Mouse (Mus musculus) spleen, adult 2 months (tissue): ENCODE data around the gene Mboat2. TPM values are rescaled to one million over a fixed set of nuclear protein-coding genes. Genes with fewer than 3 reads are reported as not detected.

Experiments
- DNase-seq, 2 experiments: peaks; one replicate each; pipeline versions ENCODE4 v3.0.0 to v3.0.0-alpha.2; 2012 to 2021; ENCODE audit warnings: low spot score in 2 of 2, low read depth in 1 of 2
- H3K27ac ChIP-seq: fragments of 200-500 bp; 2 replicates; pipeline ENCODE4 v1.5.1; 2012; ENCODE audit warnings: low read length, inconsistent platforms; ENCODE audit not compliant: insufficient read depth
- H3K27me3 ChIP-seq: fragments of 200-500 bp; 2 replicates; pipeline ENCODE4 v1.6.1; 2012; ENCODE audit warnings: mild to moderate bottlenecking, moderate library complexity, low read length, inconsistent platforms; ENCODE audit not compliant: control insufficient read depth, insufficient read depth
- H3K36me3 ChIP-seq: fragments of 200-500 bp; 2 replicates; pipeline ENCODE4 v1.6.1; 2012; ENCODE audit warnings: mild to moderate bottlenecking, low read length, inconsistent platforms; ENCODE audit not compliant: control insufficient read depth, insufficient read depth
- H3K4me1 ChIP-seq: fragments of 200-500 bp; 2 replicates; pipeline ENCODE4 v1.6.1; 2011; ENCODE audit warnings: inconsistent platforms; ENCODE audit not compliant: control insufficient read depth, insufficient read depth, insufficient read length
- H3K4me3 ChIP-seq: fragments of 200-500 bp; 2 replicates; pipeline ENCODE4 v1.5.1; 2011; ENCODE audit warnings: mild to moderate bottlenecking, inconsistent platforms; ENCODE audit not compliant: insufficient read depth, insufficient read length; ENCODE audit errors: extremely low read depth
- CTCF ChIP-seq: fragments of 200-500 bp; IDR thresholded peaks from 2 replicates; pipeline ENCODE4 v1.5.1; 2011; ENCODE audit warnings: mild to moderate bottlenecking, inconsistent platforms; ENCODE audit not compliant: insufficient read depth, insufficient read length, insufficient replicate concordance; ENCODE audit errors: extremely low read depth
- POLR2A ChIP-seq: fragments of 200-500 bp; IDR thresholded peaks from 2 replicates; pipeline ENCODE4 v1.6.1; 2011; ENCODE audit warnings: low read depth, low read length, inconsistent platforms
- WGBS: fragments of 180-500 bp; shearing (Covaris S2); methylation state at CpG from one replicate; pipeline ENCODE4 v1.1.7; 2018; 5-methylcytosine and 5-hydroxymethylcytosine counted together
- polyA plus RNA-seq: library from polyadenylated mRNA; depleted of rRNA; stranded (reverse); fragments of >200 nt; gene quantifications from 2 replicates; pipeline ENCODE4 v1.2.3, GENCODE M21; 2012

Mboat2 gene
- polyA plus RNA-seq, 1 experiment: 1.2 TPM

- no peaks in the 10 kb centered on the region for H3K36me3 ChIP-seq
- 75% methylated on average over 3 of the region's 3 CpGs for WGBS
- DNase-seq: no peak
- H3K4me3 ChIP-seq: no peak overlapping the region
- no peaks in the 10 kb centered on the region for H3K27me3 ChIP-seq
- H3K4me1 ChIP-seq: no peaks in the 10 kb centered on the region
- no peak overlapping the region for H3K27ac ChIP-seq
- no peak for TF ChIP-seq POLR2A
- TF ChIP-seq CTCF: no peak
These were observed 100.1 kb downstream of the Mboat2 start for GRCm38 (mm10) chr12:24930760-24931159.

DNA sequence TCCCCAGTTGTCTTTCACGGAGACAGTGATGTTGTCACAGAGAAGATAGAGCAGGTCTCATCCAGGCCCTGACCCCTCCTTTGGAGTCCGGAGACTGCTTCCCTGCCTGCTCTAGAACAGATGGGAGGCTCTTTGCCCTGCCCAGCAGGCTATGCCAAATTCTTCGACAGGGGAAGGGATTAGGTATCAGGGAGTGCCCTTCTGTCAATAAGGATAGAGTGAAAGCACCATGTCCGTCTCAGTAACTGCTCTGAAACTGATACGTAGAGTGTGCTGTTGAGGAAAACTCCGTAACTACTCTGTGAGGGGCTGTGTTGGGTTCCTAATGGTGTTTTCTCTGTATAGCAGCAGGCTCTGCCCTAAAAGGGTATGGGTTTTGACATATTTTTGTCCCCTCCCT is 101.4 kb downstream of the Mboat2 start:
- Histone ChIP-seq H3K27me3 (no peaks in the 10 kb centered on the region), H3K36me3 (no peaks in the 10 kb centered on the region), H3K4me1 (no peaks in the 10 kb centered on the region), H3K4me3 (no peak overlapping the region), H3K27ac (no peak overlapping the region)
- 89% methylated on average over 6 of the region's 6 CpGs for WGBS
- DNase-seq: no peak
- TF ChIP-seq POLR2A (no peak), CTCF (no peak)

DNA sequence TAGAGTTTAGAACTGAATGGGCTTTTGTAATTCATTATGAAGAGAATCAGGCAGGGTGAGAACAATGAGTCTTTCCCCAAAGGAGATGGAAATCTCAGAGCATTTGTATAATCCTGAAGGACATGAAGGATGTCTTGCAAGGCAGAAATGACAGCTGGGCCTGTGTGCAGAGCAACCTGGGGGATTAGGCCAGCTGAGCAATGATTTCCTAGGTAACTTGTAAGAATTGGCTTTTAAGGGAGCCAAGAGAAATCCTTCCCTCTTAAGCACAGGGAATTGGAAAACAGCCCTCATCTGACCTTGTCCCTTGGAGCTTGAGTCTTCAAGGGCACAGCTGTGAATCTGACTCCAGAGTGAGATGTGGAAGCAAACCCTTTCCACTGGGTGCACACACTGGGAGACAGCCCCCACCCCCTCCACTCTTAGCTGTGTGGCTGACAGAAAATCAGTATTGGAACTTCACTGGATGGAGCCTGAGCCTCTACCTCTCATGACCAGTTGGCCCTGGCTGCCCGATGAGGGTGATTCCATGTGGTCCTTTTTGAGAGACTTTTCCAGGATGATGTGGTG is 102.6 kb downstream of the Mboat2 start:
- no peaks in the 10 kb centered on the region for H3K36me3 ChIP-seq
- no peak overlapping the region for H3K27ac ChIP-seq
- no peaks in the 10 kb centered on the region for H3K4me1 ChIP-seq
- no peak for DNase-seq
- H3K27me3 ChIP-seq: no peaks in the 10 kb centered on the region
- 92% methylated on average over 1 of the region's 1 CpGs for WGBS
- H3K4me3 ChIP-seq: no peak overlapping the region
- no peak for TF ChIP-seq POLR2A
- no peak for TF ChIP-seq CTCF

DNA sequence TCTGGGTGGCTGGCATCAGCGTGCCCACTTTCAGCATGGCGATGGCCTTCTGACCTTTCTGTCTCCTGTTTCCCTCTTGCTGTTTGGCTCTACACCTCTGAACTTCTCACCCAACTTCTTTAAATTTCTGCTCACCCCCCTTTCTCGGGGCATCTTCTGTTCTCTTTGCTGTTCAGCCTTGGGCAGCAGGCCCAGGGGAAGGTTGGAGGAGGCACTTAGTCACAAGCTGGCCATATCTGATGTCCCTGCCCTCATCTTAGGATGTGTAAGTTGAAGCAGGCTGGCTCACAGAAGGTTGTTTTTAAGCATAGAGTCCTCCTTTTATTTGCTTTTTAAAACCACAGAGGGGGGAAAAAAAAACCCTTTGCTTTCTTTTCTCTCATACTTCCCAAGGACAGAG is 103.3 kb downstream of the Mboat2 start:
- H3K4me3 ChIP-seq: no peak overlapping the region
- no peak for TF ChIP-seq POLR2A
- TF ChIP-seq CTCF: no peak

GRCm38 (mm10) chr12:24936281-24936680 is 105.6 kb downstream of the Mboat2 start:
- no peak overlapping the region for H3K27ac ChIP-seq
- no peak for DNase-seq
- no peak for TF ChIP-seq POLR2A
- no peak for TF ChIP-seq CTCF
- H3K36me3 ChIP-seq: no peaks in the 10 kb centered on the region
- H3K4me1 ChIP-seq: no peaks in the 10 kb centered on the region
- no peaks in the 10 kb centered on the region for H3K27me3 ChIP-seq
- 79% methylated on average over 1 of the region's 1 CpGs for WGBS
- no peak overlapping the region for H3K4me3 ChIP-seq

More for the DNA sequence above, 103.3 kb downstream of the Mboat2 start:
- Histone ChIP-seq H3K36me3 (no peaks in the 10 kb centered on the region), H3K27me3 (no peaks in the 10 kb centered on the region), H3K4me1 (no peaks in the 10 kb centered on the region), H3K27ac (no peak overlapping the region)
- 79% methylated on average over 3 of the region's 3 CpGs for WGBS
- no peak for DNase-seq

- H3K4me1 ChIP-seq: no peaks in the 10 kb centered on the region
- no peak overlapping the region for H3K4me3 ChIP-seq
- 92% methylated on average over 8 of the region's 8 CpGs for WGBS
- no peaks in the 10 kb centered on the region for H3K36me3 ChIP-seq
- H3K27me3 ChIP-seq: no peaks in the 10 kb centered on the region
- TF ChIP-seq POLR2A (no peak), CTCF (no peak)
- H3K27ac ChIP-seq: no peak overlapping the region
- no peak for DNase-seq
These were observed 108.7 kb downstream of the Mboat2 start for GRCm38 (mm10) chr12:24939372-24939771.

- TF ChIP-seq POLR2A (no peak), CTCF (no peak)
- Histone ChIP-seq H3K36me3 (no peaks in the 10 kb centered on the region), H3K4me3 (no peak overlapping the region), H3K27ac (no peak overlapping the region), H3K4me1 (no peaks in the 10 kb centered on the region), H3K27me3 (no peaks in the 10 kb centered on the region)
- 80% methylated on average over 9 of the region's 9 CpGs for WGBS
- no peak for DNase-seq
These were observed 112.1 kb downstream of the Mboat2 start for GRCm38 (mm10) chr12:24942619-24943287.
